Mouse (Mus musculus) yolk sac, embryonic 10.5 days (tissue): Measurements from ENCODE around the gene Oas1h.
"Not testable (repeated sequence)": the region's sequence is repeated elsewhere in the genome, so short reads cannot be mapped to it uniquely, and the experiment has no call there.

Source experiments
- DNase-seq: peaks from one replicate; pipeline ENCODE4 v3.0.0-alpha.2; 2017; ENCODE audit warnings: low spot score

The Oas1h gene

GRCm38 (mm10) chr5:120861121-120861520 is at the start of gene Oas1h:
Oas1h (plus strand) TSS chr5:120861421.
- no peak for DNase-seq

GRCm38 (mm10) chr5:120811951-120812819 is 49.0 kb upstream of the Oas1h start, which contains the start of gene Oas1c:
Oas1c (minus strand) TSS chr5:120812514.
- DNase-seq = peak; percentile 83

- DNase-seq = no peak
Observed at GRCm38 (mm10) chr5:120813023-120813422, 48.2 kb upstream of the Oas1h start.

GRCm38 (mm10) chr5:120815949-120816348 is 45.3 kb upstream of the Oas1h start:
- DNase-seq = no peak

GRCm38 (mm10) chr5:120818999-120819398 is 42.2 kb upstream of the Oas1h start:
- no peak for DNase-seq

- no peak for DNase-seq
Observed at GRCm38 (mm10) chr5:120831031-120831430, 30.2 kb upstream of the Oas1h start.

- DNase-seq = no peak
Observed at GRCm38 (mm10) chr5:120833335-120834280, 27.6 kb upstream of the Oas1h start.

GRCm38 (mm10) chr5:120836731-120837585 is 24.3 kb upstream of the Oas1h start:
- no peak for DNase-seq

- no peak for DNase-seq
Observed at GRCm38 (mm10) chr5:120844713-120845112, 16.5 kb upstream of the Oas1h start.

- DNase-seq = no peak
Observed at GRCm38 (mm10) chr5:120847067-120847466, 14.2 kb upstream of the Oas1h start, which contains the start of gene Oas1f. Oas1f (plus strand) TSS chr5:120847367.

GRCm38 (mm10) chr5:120849601-120850136 is 11.6 kb upstream of the Oas1h start:
- DNase-seq = no peak

GRCm38 (mm10) chr5:120859241-120859640 is 2.0 kb upstream of the Oas1h start:
- no peak for DNase-seq

- DNase-seq = no peak
Observed at GRCm38 (mm10) chr5:120865336-120865860, 4.2 kb downstream of the Oas1h start.

- no peak for DNase-seq
Observed at GRCm38 (mm10) chr5:120869436-120870015, 8.3 kb downstream of the Oas1h start.

- no peak for DNase-seq
Observed at GRCm38 (mm10) chr5:120870081-120870480, 8.9 kb downstream of the Oas1h start.

- no peak for DNase-seq
Observed at GRCm38 (mm10) chr5:120870782-120871181, 9.6 kb downstream of the Oas1h start.

GRCm38 (mm10) chr5:120871469-120871868 is 10.2 kb downstream of the Oas1h start:
- no peak for DNase-seq

GRCm38 (mm10) chr5:120876839-120877238 is 15.6 kb downstream of the Oas1h start:
- not testable (repeated sequence) for DNase-seq

GRCm38 (mm10) chr5:120877407-120877806 is 16.2 kb downstream of the Oas1h start:
- DNase-seq = not testable (repeated sequence)

GRCm38 (mm10) chr5:120878803-120879202 is 17.6 kb downstream of the Oas1h start:
- not testable (repeated sequence) for DNase-seq

GRCm38 (mm10) chr5:120881681-120882080 is 20.5 kb downstream of the Oas1h start:
- not testable (repeated sequence) for DNase-seq
